Mouse (Mus musculus) hematopoietic multipotent progenitor cell, adult 10-12 weeks (in vitro differentiated cells): ENCODE data around the gene Rfx7. TPM values are rescaled to one million over a fixed set of nuclear protein-coding genes. Genes with fewer than 3 reads are reported as not detected.

Experiments used
- polyA plus RNA-seq: library from polyadenylated mRNA; stranded (reverse); fragments of >175 nt; gene quantifications from 2 replicates; pipeline ENCODE4 v1.2.3, GENCODE M21; 2012; ENCODE audit warnings: low replicate concordance

Rfx7 gene
- 28.5 and 51.1 TPM in 2 replicates for polyA plus RNA-seq

DNA sequence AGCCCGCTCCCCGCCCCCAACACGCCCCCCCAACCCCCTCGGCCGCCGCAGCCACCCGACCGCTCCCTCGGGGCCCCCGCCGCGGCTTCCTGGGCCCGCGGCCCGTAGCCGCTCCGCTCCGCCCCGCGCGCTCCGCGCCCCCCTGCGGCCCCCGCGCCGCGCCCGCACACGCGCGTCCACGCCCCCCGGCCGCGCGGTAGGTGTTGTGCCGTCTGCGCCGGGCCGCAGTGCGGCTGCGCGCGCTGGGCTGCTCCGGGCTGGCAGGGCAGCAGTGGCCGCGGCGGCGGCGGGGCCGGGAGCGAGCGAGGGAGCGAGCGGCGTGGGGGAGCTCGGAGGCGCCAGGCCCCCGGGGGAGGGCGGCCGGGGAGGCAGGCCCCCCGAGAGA is at the start of gene Rfx7:
TSS of gene Rfx7 (plus strand) at position 245 of the 385 bp plus-strand sequence.

GRCm38 (mm10) chr9:72492194-72492565 is 39.9 kb upstream of the Rfx7 start, which contains the start of gene Tex9:
Gene Tex9 (minus strand): TSS chr9:72492212.

DNA sequence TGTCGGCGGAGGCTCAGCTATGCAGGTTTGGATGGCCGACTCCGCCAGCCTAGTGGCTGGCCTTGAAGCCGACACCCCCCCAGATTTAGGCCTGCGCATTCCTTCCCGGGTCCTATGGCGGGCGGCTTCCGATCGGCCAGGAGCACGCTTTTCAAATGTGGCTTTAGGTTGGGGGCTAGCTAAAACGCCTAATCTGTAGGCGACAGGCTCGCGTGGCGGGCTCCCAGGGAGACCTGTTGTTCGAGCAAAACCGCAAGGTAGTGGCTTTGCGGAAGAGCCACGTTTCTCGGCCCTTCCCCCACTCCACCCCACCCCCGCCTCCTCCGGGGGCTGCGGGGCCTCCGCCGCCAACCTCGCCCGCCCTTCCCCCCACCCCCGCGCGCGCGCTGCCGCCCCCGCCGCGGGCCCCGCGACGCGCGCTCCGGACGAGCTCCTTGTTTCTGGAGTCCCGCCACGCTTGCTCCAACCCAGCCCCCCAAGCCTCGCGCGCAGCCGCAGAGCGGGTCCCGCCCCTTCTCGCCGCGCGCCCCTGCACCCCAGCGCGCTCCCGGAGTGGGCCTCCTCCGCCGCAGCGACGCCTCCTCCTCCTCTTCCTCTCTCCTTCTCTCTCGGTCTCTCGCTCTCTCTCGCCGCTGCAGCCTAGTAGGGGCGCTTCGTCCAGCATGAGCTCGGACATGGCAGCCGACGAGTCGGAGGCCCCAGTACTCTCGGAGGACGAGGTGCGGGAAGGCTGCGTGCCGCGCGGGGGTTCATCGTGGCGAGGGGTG is 130.0 kb downstream of the Rfx7 start, which contains the start of gene Nedd4:
TSS of gene Nedd4 (plus strand) at position 452 of the 767 bp plus-strand sequence.

Other genes with a start within 250 kb of the Rfx7 start
- 0.11 and 5.7 TPM in 2 replicates for gene Mns1, start 94.2 kb upstream of the Rfx7 start, polyA plus RNA-seq
- 2.7 and 5.8 TPM in 2 replicates for gene Tex9, start 40.0 kb upstream of the Rfx7 start, polyA plus RNA-seq
- 2.3 and 26.3 TPM in 2 replicates for gene Nedd4, start 130.1 kb downstream of the Rfx7 start, polyA plus RNA-seq